9 mouse cellular contexts compared by ENCODE assay signal in the genomic region with DNA sequence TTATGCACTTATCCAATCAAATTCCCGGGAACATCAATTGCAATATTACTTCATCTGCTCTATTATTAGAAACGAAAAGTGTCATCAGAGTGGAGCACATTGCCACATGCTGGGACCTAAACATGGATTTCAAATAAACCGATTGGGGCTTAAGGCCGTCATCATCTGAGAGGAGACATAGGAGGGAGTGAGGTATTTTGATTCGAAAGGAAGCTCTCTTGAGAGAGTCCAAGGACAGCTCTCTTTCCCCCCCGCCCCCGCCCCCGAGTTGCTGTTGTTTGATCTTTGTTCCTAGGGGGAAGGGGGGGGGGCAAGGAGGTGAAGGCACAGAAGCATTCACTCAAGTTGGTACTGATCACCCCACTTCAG. TPM values are rescaled to one million over a fixed set of nuclear protein-coding genes. Genes with fewer than 3 reads are reported as not detected.
DNase-seq lines count a peak whose midpoint lies in the region; ATAC-seq and TF ChIP-seq lines count a peak whose summit lies in the region.
"Had no signal": no experiment of that assay in that cellular context is flagged by ENCODE, and none has a peak within 500 bp of the region (broad histone marks: within the 10 kb centered on the region; RNA-seq: fewer than 3 reads in every experiment).

No protein-coding gene starts in this region.

- DNase-seq in thymus, adult 2 months = no peak
- no peak for DNase-seq in thymus, postnatal 10 days (ENCODE audit: low spot score in 2 of 2)
- DNase-seq in right cerebral cortex, postnatal 25 days = no peak
- DNase-seq in thymus, postnatal 14 days = no peak
- no peak for DNase-seq in urinary bladder, postnatal 10 days (ENCODE audit: low spot score)

- no peak for TF ChIP-seq POLR2A in thymus, adult 2 months (IDR thresholded peaks at IDR 0.05; ENCODE audit: control insufficient read depth, extremely low read depth, insufficient read depth, low read length, poor library complexity)

- H3K36me3 ChIP-seq in erythroblast, embryonic 14.5 days (ENCODE audit: control insufficient read depth) = no peaks in the 10 kb centered on the region
- no peaks in the 10 kb centered on the region for H3K36me3 ChIP-seq in thymus, adult 2 months (ENCODE audit: control insufficient read depth, insufficient read depth, low read length)
- H3K36me3 ChIP-seq in liver, embryonic 16.5 days (ENCODE audit: control insufficient read depth, insufficient read depth) = no peaks in the 10 kb centered on the region

- no peak for ATAC-seq in erythroblast, adult 5-6 weeks (replicated peaks; ENCODE audit: low FRiP score, poor library complexity, severe bottlenecking)
- no peak for ATAC-seq in liver, embryonic 16.5 days (ENCODE audit: low read depth)

- no peak overlapping the region for H3K9ac ChIP-seq in liver, embryonic 16.5 days (ENCODE audit: low read depth, low read length)

- TF ChIP-seq CTCF in thymus, adult 2 months (IDR thresholded peaks at IDR 0.05; ENCODE audit: borderline replicate concordance, control insufficient read depth, extremely low read depth, insufficient read depth, low read length, poor library complexity) = no peak

- no peak overlapping the region for H3K27ac ChIP-seq in thymus, adult 2 months (ENCODE audit: control insufficient read depth, insufficient read depth, low read length)
- no peak overlapping the region for H3K27ac ChIP-seq in liver, embryonic 16.5 days (ENCODE audit: low read length)

- peak overlapping the region; percentile 25 for H3K4me3 ChIP-seq in erythroblast, embryonic 14.5 days (replicated peaks)
- peak overlapping the region; percentile 39; the same call in 1 of the 2 replicates for H3K4me3 ChIP-seq in thymus, adult 2 months (ENCODE audit: control insufficient read depth, insufficient read depth, low read length)
- H3K4me3 ChIP-seq in liver, embryonic 16.5 days (ENCODE audit: low read depth, low read length) = peak overlapping the region; percentile 56

- H3K27me3 ChIP-seq in erythroblast, embryonic 14.5 days (ENCODE audit: control insufficient read depth) = peaks cover 55% of the 10 kb centered on the region
- H3K27me3 ChIP-seq in thymus, adult 2 months (ENCODE audit: control insufficient read depth, insufficient read depth, low read length) = no peaks in the 10 kb centered on the region; the same call in 1 of the 2 replicates
- peaks cover 34% of the 10 kb centered on the region for H3K27me3 ChIP-seq in liver, embryonic 16.5 days (ENCODE audit: control insufficient read depth, insufficient read depth, low read depth, low read length)

- no peaks in the 10 kb centered on the region for H3K9me3 ChIP-seq in erythroblast, embryonic 14.5 days (ENCODE audit: control insufficient read depth, low read length)
- H3K9me3 ChIP-seq in liver, embryonic 16.5 days (replicated peaks; ENCODE audit: control insufficient read depth, low read length) = no peaks in the 10 kb centered on the region

- WGBS in thymus, adult 2 months = 2% methylated on average over 8 of the region's 8 CpGs
- 0% methylated on average over 8 of the region's 8 CpGs for WGBS in liver, embryonic 16.5 days (ENCODE audit: insufficient replicate concordance)

- H3K4me1 ChIP-seq in erythroblast, embryonic 14.5 days (ENCODE audit: control insufficient read depth) = no peaks in the 10 kb centered on the region
- H3K4me1 ChIP-seq in thymus, adult 2 months (replicated peaks; ENCODE audit: control insufficient read depth, insufficient read depth, low read length) = peaks cover 7% of the 10 kb centered on the region
- no peaks in the 10 kb centered on the region for H3K4me1 ChIP-seq in liver, embryonic 16.5 days (ENCODE audit: control insufficient read depth, low read depth, low read length)

- peak overlapping the region; percentile 69 for H3K4me2 ChIP-seq in liver, embryonic 16.5 days (ENCODE audit: low read depth, low read length)

RNA-seq across cellular contexts. Expression of a gene that starts 0.2 kb away (rescaled TPM):
- 0.02 TPM in 1 of 2 replicates, not detected in the other for polyA plus RNA-seq in erythroblast, embryonic 14.5 days (2012)
- total RNA-seq in erythroblast, adult 5-6 weeks (2015; ENCODE audit: low replicate concordance) = not detected in 2 replicates
- 0.17 and 0.42 TPM in 2 replicates for total RNA-seq in erythroblast, adult 5-6 weeks (2017; ENCODE audit: low replicate concordance)
- polyA plus RNA-seq in thymus, adult 2 months (2012; rRNA removed) = 0.10 and 0.19 TPM in 2 replicates
- polyA plus RNA-seq in liver, embryonic 16.5 days (2015; fragmentation: Nextera tagmentation; extraction: Ambion mirVana) = 0.29 and 0.31 TPM in 2 replicates
- polyA plus RNA-seq: C2C12 had no signal

RNA-seq across cellular contexts. Expression of a gene that starts 27.0 kb away (rescaled TPM):
- polyA plus RNA-seq in erythroblast, embryonic 14.5 days (2012) = not detected in 2 replicates
- not detected in 2 replicates for total RNA-seq in erythroblast, adult 5-6 weeks (2015; ENCODE audit: low replicate concordance)
- total RNA-seq in erythroblast, adult 5-6 weeks (2017; ENCODE audit: low replicate concordance) = not detected in 2 replicates
- not detected in 2 replicates for polyA plus RNA-seq in thymus, adult 2 months (2012; rRNA removed)
- polyA plus RNA-seq in liver, embryonic 16.5 days (2015; fragmentation: Nextera tagmentation; extraction: Ambion mirVana) = not detected in 2 replicates
- polyA plus RNA-seq: C2C12 had no signal
